Mouse (Mus musculus) heart, adult 18-20 months (tissue): ENCODE measurements at regions not wholly inside any gene's neighbourhood (a gene's known extent, or its start where the extent isn't known, plus 50 kb on each side); places are given as distances from the start of the nearest gene placed in this dataset.
A peak's percentile ranks its signal among the peaks of the same experiment; 100 is the strongest.

Source experiments
- DNase-seq, 2 experiments: peaks; one replicate each; pipeline ENCODE4 v3.0.0; 2021 to 2022; ENCODE audit warnings: mixed read lengths in 1 of 2

DNA sequence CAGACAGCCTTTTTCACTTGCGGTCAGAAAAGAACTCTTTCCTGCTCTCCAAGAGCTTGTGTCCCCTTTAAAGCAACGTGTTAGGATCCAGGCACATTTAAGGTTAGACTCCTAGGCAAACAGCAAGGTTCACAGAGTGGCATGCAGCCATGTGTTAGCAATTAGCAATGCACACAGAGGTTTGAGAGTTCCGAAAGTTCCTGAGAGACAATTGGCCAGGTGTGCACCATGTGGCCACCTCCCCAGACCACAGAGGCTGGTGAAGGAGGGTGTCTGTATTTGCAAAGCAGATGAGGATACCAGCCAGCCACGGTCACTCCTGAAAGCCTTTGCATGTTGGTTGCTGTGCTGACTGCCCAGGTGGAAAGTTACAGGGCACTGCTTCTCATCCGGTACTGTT lies 240.6 kb downstream of the H2al1j start:
- no peak for DNase-seq

DNA sequence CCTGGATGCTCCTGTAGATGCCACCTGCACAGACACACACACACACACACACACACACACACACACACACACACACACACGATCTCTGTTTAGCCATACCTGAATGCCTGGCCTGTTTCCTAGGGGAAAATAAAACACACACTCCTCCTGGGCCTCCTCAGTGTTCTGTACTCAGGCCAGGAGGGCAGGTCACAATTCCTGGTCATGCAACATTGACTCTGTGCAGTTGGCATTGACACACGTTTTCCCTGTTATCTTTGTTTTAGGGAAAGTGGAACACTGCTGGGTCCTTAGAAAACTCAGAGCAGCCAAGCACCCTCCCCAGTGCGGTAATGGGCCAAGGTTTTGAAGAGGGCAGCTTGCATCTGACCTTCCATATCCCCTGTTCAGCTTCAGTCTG lies 246.7 kb downstream of the H2al1j start:
- DNase-seq, result peak; percentile 16 to 33

DNA sequence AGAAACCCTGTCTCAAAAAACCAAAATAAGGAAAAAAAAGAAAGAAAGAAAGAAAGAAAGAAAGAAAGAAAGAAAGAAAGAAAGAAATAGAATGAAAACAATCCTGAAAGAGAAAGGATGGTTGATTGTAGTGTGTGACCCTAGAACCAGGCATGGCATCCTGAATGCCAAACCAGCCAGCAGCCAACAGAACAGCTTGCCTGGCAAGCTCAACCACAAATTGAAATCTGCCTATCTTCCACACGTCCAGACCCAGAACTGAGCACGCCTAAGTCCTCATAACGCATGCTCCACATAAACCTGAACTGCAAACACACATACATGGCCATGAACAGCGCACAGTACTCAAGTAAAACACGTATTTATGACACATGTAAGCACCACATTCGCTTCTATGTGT lies 247.9 kb downstream of the H2al1j start:
- no peak for DNase-seq

DNA sequence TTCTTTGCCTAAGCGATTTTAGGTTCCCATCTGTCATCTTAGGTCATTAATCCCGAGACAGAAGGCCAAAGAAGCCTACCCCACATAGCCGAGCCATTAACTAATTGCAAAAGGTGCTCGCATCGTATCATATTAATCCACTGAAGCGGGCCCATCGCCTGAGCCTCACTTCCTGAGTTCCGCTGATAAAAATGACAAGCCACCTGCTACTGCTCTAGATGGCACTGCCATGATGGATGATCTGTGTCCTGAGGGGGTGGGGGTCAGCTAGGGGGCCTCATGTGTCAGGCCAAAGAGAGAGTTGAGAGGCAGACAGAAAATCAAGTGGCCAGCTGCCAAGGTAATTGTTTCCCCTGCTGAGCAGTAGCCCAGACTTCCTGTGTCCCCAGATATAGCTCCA lies 248.7 kb downstream of the H2al1j start:
- no peak for DNase-seq

GRCm38 (mm10) chrX:11577294-11577693 lies 249.7 kb downstream of the H2al1j start:
- DNase-seq, result no peak

- no peak for DNase-seq
Measured at GRCm38 (mm10) chrX:11585353-11585752, 257.7 kb downstream of the H2al1j start.

- peak; percentile 3 to 9 for DNase-seq
Measured at GRCm38 (mm10) chrX:11591391-11592187, 264.0 kb downstream of the H2al1j start.

GRCm38 (mm10) chrX:11594542-11594941 lies 266.9 kb downstream of the H2al1j start:
- no peak for DNase-seq

GRCm38 (mm10) chrX:11597548-11597947 lies 269.9 kb downstream of the H2al1j start:
- no peak for DNase-seq

DNA sequence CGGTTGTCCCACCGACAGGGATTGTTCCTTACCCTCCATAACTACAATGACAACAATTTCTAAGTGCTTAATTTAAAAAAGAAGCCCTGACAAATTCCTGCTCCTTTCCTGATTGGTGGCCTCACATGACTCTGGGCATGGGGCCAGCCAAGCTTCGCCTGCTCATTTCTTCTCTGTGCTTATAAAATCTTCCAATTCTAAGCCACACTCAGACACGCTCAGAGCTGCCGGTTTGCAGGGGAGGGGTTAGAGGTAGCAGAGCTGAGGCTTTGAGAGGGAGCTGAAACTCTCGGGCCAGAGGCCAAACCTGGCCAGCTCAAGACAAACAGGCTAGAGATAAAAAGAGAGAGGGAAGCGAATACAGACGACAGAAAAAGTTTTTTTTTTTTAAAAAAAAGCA lies 286.6 kb downstream of the H2al1j start:
- DNase-seq, result peak; percentile 31 to 35

DNA sequence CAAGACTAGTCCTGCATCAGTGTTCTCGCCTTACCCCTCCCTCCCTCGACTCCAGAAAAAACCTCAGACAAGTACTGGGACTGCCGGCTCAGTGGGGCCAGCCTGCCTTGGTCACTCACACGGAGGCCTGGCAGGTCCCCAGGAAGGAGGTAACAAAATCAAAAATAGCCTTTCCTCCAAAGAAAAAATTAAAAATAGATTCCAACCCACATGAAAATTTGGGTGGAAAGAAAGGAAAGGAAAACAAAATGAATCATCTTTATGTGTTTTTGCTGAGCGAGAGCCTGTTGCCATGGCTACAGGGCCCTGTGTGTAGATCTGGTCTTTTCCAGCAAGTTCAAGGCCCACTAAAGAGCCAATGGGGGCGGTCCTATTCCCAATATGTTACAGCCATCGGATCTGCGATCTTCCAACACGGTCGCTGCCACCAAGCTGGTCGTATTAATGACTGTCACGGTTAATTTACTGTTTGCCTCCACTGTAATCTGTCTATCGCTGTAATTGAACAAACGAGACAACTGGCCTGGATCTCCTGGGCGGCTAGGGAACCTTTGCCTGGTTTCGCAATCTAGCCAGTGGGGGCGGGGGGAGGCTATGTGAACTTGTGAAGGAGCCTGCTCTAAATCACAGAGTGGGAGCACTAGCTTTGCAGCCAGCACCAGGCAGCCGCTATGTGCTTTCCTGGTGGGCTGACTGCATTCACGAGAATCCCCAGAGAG lies 293.6 kb downstream of the H2al1j start:
- peak; percentile 63 to 67 for DNase-seq

DNA sequence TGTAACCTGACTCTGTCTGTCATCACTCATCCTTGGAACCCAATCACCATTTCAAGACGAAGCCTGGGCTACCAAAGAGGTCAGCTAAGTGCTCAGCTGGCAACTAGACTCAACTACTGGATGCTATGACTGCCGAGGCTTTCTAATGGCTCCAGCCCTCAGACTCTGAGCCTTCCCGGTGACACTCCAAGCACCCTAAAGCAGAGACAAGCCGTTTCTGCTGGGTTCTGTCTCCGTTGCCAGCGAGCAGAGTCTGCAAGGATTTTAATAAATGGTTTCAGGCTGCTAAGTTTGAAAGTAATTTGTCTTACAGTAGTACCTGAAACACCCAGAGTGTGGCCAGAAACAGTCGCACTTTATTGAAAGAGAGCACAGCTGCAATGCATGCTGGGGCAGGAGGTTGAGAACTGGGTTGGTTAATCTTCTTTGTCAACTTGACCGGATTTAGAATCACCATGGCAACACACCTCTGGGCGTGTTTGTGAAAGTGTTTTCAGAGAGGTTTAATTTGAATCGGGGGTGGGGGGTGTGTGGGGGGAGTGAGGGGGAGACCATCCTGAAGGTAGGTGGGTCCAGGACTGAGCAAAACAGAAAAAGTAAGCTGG lies 298.8 kb downstream of the H2al1j start:
- DNase-seq, result no peak

GRCm38 (mm10) chrX:11629362-11629761 lies 301.7 kb downstream of the H2al1j start:
- DNase-seq, result no peak

- DNase-seq, result peak; percentile 37 to 61
Measured at GRCm38 (mm10) chrX:11629906-11630305, 302.3 kb downstream of the H2al1j start.

DNA sequence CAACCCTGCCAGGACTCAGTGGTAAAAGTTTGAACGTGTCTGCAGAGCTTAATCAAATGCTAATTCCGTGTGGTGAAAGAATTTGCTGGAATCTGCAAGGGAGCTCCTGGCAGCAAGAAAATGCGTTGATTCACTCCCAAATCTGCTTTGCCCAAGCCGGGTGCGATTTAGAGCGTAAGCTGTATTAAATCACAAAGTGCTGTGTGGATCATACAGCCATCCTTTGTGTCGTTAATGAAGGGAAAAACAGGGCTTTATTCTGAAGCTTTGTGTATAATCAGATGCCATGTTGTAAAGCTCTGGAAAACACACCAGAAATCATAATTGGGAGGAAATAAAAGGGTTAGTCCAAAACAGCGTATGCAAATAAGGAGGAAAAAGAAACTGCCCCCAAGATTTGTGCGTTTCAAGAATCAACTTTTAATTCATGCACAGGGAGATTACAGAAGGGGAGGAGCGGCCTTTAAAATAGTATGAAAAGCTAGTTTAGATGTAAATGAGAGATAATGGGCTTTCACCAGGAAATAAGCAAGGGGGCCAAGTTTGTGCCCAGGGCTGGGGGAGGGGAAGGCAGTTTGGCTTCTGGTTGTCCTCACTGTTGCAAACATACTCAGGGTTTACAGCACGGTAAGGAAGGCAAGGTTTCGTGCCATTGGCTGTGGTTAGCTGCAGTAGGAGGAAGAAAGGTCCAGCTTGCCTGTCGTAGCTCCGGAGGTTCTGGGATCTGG lies 303.7 kb downstream of the H2al1j start:
- DNase-seq, result no peak

DNA sequence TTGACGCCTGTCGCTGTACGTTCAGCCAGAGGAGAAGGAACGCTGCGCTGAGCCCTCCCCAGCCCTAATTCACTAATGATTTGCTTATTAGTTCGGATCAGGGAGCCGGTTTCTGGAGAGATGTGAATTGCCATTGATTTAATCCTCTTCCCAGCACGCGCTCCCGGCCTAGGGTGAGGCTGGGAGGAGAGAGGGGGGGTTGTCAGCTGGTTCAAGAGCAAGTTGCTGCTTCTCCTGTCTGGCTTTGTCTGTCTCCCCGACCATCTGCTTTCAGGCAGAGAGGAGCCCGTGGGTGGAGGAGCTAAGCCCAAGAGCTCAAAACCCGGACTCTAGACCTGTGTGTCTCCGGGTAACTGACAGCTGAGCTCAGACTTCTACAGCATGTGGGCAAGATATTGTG lies 304.4 kb downstream of the H2al1j start:
- DNase-seq, result no peak

- DNase-seq, result peak in 1 of 2 experiments; percentile 25
Measured at GRCm38 (mm10) chrX:11633823-11634222, 306.2 kb downstream of the H2al1j start.

DNA sequence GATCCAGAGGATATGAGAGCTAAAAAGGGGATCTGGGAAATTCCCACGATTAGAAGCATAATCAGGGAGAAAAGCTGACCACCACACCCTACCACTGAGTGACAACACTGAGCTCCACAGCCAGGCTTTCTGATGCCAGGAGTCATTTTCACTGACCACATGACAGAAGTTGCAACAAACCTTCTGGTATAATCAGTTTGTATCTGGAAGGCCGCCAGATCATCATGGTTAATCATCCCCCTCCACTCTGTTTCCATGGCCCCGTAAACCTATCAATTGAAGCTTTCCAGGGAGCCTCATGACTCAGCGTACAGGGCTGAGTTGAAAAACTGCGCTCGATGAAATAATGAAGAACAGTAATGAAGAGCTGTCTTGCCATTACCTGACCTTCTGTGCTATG lies 316.9 kb downstream of the H2al1j start:
- no peak for DNase-seq

GRCm38 (mm10) chrX:11646681-11647526 lies 319.3 kb downstream of the H2al1j start:
- no peak for DNase-seq

GRCm38 (mm10) chrX:11647527-11647836 lies 319.9 kb downstream of the H2al1j start:
- no peak for DNase-seq

GRCm38 (mm10) chrX:11653336-11653735 lies 325.7 kb downstream of the H2al1j start:
- no peak for DNase-seq

- no peak for DNase-seq
Measured at GRCm38 (mm10) chrX:11654976-11655375, 327.4 kb downstream of the H2al1j start.
